Mouse (Mus musculus) NIH3T3 (cell line): ENCODE results near the gene Erc1.

ENCODE experiments used
- DNase-seq: peaks from one replicate; pipeline ENCODE4 v3.0.0-alpha.2; 2012; ENCODE audit warnings: low read depth

Erc1 gene

GRCm38 (mm10) chr6:119521482-119521900 is 326.5 kb downstream of the Erc1 start:
- DNase-seq = no peak
